Mouse (Mus musculus) fibroblast of lung, adult 2 months (primary cell): ENCODE measurements around the gene A630089N07Rik.

Source experiments
- DNase-seq: peaks from one replicate; pipeline ENCODE4 v3.0.0-alpha.2; 2011; ENCODE audit warnings: low read depth

The A630089N07Rik gene

DNA sequence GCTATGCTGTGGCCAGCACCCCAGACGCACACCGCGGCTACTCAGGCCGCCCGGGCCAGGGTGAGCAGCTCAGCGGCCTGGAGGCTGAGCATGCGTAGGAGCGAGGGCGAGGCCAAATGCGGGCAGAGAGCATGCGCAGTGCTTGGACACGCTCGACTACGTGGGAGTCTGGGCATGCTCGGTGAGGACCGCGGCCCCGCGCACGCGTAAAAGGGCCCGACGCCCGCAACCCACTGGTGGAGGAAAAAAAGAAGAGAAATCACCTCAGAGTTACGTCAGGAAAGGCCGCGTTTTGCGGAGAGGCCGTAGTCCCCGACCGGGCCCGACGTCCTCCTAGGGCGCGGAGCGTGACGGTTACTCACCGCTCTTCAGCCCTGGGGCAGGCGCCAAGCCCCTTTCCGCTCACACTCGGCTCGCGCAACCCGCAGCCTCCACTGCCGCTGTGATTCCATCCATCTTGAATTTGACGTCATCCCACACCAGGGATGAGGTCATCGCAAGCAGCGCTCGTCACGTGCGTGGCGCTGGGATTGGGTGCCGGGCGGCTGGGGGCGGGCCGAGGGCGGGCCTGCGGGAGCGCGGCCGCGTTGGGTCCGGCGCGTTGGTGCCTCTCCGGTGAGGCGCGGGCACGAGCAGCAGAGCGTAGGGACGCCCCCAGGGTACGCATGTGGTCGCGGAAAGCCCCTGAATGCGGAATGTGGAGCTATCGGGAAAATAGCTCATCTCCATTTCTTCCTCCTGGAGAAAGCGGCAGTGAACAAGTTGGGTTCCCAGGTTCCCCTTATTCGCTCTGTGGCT is 119.9 kb downstream of the A630089N07Rik start, which contains the start of the genes C2cd2 and Zbtb21:
C2cd2 (minus strand) TSS at position 448 of the 798 bp plus-strand sequence.
Zbtb21 (minus strand) TSS at position 472 of the 798 bp plus-strand sequence.
- DNase-seq = peak; percentile 88

DNA sequence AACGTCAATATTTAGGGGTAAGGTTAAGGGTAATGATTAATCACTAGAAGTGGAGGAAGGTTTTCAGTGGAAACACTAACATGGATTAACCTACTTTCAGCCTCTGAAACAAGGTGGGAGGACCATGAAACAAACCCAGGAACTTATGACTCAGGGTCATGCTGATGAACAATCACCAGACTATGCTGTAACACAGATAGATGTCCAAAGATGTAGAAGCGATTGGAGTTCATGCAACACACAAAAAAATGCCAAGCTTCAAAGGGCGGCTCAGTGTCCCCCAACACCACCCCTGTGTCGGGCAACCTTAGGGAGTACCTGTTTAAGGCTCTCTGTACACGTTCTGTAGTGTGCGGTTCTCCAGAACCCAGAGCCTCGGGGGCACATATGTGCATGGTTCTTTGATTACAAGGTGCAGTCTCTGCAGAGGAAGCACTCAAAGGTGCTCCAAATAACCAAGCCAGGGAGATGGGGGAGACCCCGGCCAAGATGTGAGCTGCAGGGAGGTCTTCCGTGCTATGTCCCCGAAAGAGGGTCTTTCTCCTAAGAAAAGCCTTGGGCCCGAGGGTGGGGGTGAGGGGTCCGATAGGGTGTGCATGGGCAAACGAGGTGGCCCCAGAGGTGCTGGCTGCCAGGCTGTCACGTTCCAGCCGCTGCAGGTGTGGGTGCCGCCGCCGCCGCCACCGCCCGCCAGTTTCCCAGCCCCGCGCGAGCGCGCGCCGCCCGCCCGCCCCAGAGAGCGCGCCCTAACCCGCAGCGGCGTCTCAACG is 120.7 kb downstream of the A630089N07Rik start:
- peak; percentile 41 for DNase-seq

- no peak for DNase-seq
Observed at GRCm38 (mm10) chr16:97960348-97960747, 121.9 kb downstream of the A630089N07Rik start.

- DNase-seq = no peak
Observed at GRCm38 (mm10) chr16:97958401-97958973, 123.8 kb downstream of the A630089N07Rik start.

DNA sequence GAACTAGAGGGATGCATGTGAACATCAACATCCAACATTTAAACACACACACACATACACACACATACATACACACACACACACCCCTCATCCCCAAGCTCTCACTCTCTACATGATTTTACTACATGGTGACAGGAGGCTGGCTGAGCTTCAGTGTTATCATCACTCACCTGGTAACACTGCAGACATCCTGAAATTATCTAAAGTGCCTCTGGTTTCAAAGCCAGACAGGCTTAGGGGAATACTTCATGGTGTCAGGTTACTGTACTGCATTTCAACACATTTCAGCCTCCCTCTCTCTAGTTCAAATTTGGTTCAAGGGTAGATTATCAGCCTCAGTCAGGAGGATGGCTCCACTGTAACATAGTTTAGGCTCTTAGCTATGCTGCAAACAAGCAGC is 124.6 kb downstream of the A630089N07Rik start:
- no peak for DNase-seq

GRCm38 (mm10) chr16:97956011-97956410 is 126.2 kb downstream of the A630089N07Rik start:
- no peak for DNase-seq

DNA sequence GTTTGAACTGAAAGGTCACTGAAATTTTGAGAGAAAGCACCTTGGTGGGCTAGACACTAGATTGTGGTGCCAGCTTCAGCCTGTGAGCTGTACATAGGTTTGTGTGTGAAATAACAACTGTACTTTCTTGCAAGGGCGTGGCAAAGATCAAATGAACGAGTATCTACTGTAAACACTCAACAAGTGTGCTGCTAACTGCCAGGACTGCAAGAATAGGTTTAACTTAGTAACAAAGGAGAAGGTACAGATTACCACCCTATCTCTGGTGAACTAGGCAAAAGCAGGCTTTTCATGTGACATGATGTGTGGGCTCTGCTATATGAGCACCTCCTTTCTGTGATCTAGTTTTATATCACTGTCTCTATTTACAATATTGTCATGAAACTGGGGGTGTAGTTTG is 128.9 kb downstream of the A630089N07Rik start:
- no peak for DNase-seq

DNA sequence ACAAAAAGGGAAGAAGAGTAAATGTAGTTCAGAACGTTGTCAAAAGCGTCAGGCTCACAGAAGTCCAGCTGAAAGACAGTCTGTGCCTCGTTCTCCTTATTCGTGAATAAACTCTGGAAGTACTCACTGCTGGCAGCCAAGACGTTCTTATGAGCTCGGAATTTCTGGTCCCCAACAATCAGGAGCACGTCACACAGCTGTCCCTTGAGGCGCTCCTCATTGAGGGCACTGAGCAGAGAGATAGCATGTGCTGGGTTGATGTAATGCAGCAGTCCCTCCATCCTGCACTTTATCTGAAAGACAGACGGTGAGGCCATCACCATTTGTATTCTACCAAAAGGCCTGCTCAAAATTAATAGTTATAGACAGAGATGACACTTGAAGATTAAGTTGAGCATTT is 129.4 kb downstream of the A630089N07Rik start:
- DNase-seq = no peak

DNA sequence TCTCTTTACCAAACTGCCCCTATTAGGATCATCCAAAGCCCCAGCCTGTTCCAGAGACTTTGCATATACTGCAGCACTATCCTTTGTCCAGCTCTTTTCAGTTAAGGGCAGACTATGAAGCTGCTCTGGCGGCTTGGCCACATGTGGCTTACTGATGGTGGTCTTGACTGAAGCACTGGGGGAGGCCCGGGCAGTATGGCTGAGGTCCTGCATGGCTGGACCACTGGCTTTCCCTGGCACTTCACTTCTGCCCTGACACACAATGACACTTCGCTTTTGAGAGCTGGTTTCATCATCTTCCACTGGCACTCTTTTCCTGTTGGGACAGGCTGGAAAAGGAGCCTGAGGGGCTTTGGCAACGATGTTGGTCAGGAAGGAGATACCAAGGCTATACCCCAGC is 129.9 kb downstream of the A630089N07Rik start:
- DNase-seq = no peak
